Mouse (Mus musculus): ENCODE measurements around the gene Cd247. TPM values are rescaled to one million over a fixed set of nuclear protein-coding genes. Genes with fewer than 3 reads are reported as not detected.

Cd247 gene
- polyA plus RNA-seq (2012; fragmentation: generic; extraction: Trizol), result not detected

DNA sequence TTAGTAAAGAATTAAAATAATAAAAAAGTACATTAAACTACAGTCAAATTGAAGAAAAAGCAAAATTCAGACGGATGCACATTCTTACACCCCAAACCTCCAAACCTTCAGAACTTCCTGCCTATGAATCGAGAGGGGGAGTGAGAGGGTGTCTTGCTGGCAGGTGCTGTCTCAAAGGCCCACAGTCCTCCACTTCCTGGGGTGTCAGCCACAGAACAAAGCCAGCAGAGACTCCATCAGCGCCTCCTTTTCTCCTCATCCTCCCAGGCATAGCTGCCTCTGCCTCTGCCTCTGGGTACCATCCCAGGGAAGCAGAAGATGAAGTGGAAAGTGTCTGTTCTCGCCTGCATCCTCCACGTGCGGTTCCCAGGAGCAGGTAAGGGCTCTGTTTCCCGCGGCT is at the start of gene Cd247:
TSS of gene Cd247 (plus strand) at position 171 of the 400 bp plus-strand sequence.
- TF ChIP-seq SRF (IDR thresholded peaks at IDR 0.05; ENCODE audit: control insufficient read depth, insufficient read length, low read depth) (no peak), CEBPB (IDR thresholded peaks at IDR 0.05; ENCODE audit: insufficient read depth, poor library complexity, severe bottlenecking) (no peak), MAX (IDR thresholded peaks at IDR 0.05; ENCODE audit: low read depth) (no peak), MYOD1 (IDR thresholded peaks at IDR 0.05; ENCODE audit: control insufficient read depth in 1 of 3, insufficient read length in 2 of 3, low read depth in 2 of 3) (no peak), USF1 (IDR thresholded peaks at IDR 0.05; ENCODE audit: low read depth) (no peak), POLR2AphosphoS2 (IDR thresholded peaks at IDR 0.05; ENCODE audit: insufficient read length, low read depth) (no peak), E2F4 (IDR thresholded peaks at IDR 0.05; ENCODE audit: insufficient read depth) (no peak), TCF12 (IDR thresholded peaks at IDR 0.05; ENCODE audit: insufficient read depth, poor library complexity, severe bottlenecking) (no peak), MYOG (IDR thresholded peaks at IDR 0.05; ENCODE audit: control insufficient read depth in 1 of 3, insufficient read depth in 1 of 3, insufficient read length in 2 of 3, low read depth in 2 of 3) (no peak), POLR2A (IDR thresholded peaks at IDR 0.05; ENCODE audit: insufficient read length, low read depth) (no peak), REST (IDR thresholded peaks at IDR 0.05; ENCODE audit: insufficient read depth, insufficient read length) (no peak), TCF3 (IDR thresholded peaks at IDR 0.05; ENCODE audit: insufficient read length, low read depth) (no peak)

DNA sequence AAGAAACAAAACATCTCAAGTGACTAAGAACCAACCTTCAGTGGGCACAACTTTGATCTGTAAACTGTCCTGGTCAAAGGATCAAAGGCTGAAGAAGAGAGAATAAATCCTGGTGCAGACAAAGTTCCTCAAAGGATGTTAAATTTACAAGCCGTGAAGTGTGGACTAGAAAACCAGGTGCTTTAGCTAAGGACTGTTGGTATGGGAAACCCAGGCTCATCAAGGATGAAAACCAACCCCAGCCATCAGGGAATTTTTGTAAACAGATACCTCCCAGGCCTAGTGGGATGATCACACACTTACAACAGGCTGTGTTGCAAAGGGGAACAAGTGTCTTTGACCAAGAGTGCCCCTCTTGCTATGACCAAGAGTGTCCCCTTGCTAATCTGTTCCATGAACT is 49.5 kb upstream of the Cd247 start:
- Histone ChIP-seq H3K79me2 (ENCODE audit: control insufficient read depth, insufficient read depth) (no peaks in the 10 kb centered on the region), H3K4me3 (no peak overlapping the region), H3ac (ENCODE audit: control insufficient read depth, insufficient read length) (no peak overlapping the region), H3K27me3 (ENCODE audit: control insufficient read depth, insufficient read depth, insufficient read length) (peaks cover 27% of the 10 kb centered on the region), H3K4me2 (ENCODE audit: low read depth) (no peak overlapping the region), H3K36me3 (ENCODE audit: control insufficient read depth, insufficient read depth) (no peaks in the 10 kb centered on the region)
- TF ChIP-seq TCF3 (IDR thresholded peaks at IDR 0.05; ENCODE audit: insufficient read length, low read depth) (no peak), POLR2A (IDR thresholded peaks at IDR 0.05; ENCODE audit: insufficient read length, low read depth) (no peak), CEBPB (IDR thresholded peaks at IDR 0.05; ENCODE audit: insufficient read depth, poor library complexity, severe bottlenecking) (no peak), POLR2AphosphoS2 (IDR thresholded peaks at IDR 0.05; ENCODE audit: insufficient read length, low read depth) (no peak)

More for the DNA sequence above, at the start of gene Cd247:
- H3ac ChIP-seq (ENCODE audit: control insufficient read depth, insufficient read length), result no peak within 1 kb of the TSS
- H3K79me2 ChIP-seq (ENCODE audit: control insufficient read depth, insufficient read depth), result no peaks in the 10 kb centered on the region
- H3K27me3 ChIP-seq (ENCODE audit: control insufficient read depth, insufficient read depth, insufficient read length), result no peaks in the 10 kb centered on the region
- H3K4me3 ChIP-seq, result no peak within 1 kb of the TSS
- H3K4me2 ChIP-seq (ENCODE audit: low read depth), result no peak within 1 kb of the TSS
- H3K36me3 ChIP-seq (ENCODE audit: control insufficient read depth, insufficient read depth), result no peaks in the 10 kb centered on the region

DNA sequence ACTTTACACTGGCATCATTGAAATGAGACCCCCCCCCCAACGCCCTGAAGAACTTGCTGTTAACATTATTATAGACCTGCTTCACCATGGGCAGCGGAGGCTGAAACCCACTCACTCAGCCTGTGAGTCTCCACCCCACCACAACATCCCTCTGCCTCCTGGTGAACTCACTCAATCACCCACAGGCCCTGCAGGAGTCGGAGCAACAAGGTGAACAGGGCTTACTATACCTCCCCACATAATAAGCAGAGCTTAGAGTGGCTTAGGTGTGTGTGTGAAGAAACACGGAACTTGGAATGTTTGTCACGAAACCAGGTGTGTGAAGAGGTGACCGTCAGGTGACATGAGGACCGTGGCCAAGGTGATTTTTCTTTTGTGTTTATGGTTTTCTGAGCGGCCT is 46.5 kb upstream of the Cd247 start:
- no peaks in the 10 kb centered on the region for H3K36me3 ChIP-seq (ENCODE audit: control insufficient read depth, insufficient read depth)
- H3K79me2 ChIP-seq (ENCODE audit: control insufficient read depth, insufficient read depth), result no peaks in the 10 kb centered on the region
- no peak overlapping the region for H3K4me2 ChIP-seq (ENCODE audit: low read depth)
- TF ChIP-seq CEBPB (IDR thresholded peaks at IDR 0.05; ENCODE audit: insufficient read depth, poor library complexity, severe bottlenecking), result no peak
- TF ChIP-seq TCF12 (IDR thresholded peaks at IDR 0.05; ENCODE audit: insufficient read depth, poor library complexity, severe bottlenecking), result no peak
- no peak for TF ChIP-seq REST (IDR thresholded peaks at IDR 0.05; ENCODE audit: insufficient read depth, insufficient read length)
- no peak for TF ChIP-seq TCF3 (IDR thresholded peaks at IDR 0.05; ENCODE audit: insufficient read length, low read depth)
- no peak for TF ChIP-seq MAX (IDR thresholded peaks at IDR 0.05; ENCODE audit: low read depth)
- no peak for TF ChIP-seq E2F4 (IDR thresholded peaks at IDR 0.05; ENCODE audit: insufficient read depth)
- no peak for TF ChIP-seq POLR2A (IDR thresholded peaks at IDR 0.05; ENCODE audit: insufficient read length, low read depth)
- TF ChIP-seq USF1 (IDR thresholded peaks at IDR 0.05; ENCODE audit: low read depth), result no peak
- H3ac ChIP-seq (ENCODE audit: control insufficient read depth, insufficient read length), result no peak overlapping the region
- H3K27me3 ChIP-seq (ENCODE audit: control insufficient read depth, insufficient read depth, insufficient read length), result peaks cover 16% of the 10 kb centered on the region
- H3K4me3 ChIP-seq, result no peak overlapping the region

DNA sequence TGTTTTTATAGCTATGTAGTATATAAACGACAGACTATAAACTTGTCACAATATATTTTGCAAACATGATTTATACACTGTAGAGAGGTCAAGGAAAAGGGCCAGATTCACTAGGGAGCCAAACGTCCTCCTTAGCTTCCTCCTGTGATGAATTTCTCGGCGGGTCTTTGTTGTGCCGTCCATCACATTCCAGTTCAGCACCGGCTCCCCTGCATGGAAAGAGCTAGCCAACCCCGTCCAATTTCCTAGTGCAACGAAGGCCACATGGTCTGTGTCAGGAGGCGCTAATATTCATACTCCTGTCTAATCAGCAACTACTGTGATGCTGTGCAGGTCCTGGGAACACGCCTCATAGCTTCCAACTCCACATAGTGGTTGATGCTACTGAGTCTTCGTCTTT is 40.4 kb upstream of the Cd247 start:
- no peak overlapping the region for H3K4me2 ChIP-seq (ENCODE audit: low read depth)
- TF ChIP-seq SRF (IDR thresholded peaks at IDR 0.05; ENCODE audit: control insufficient read depth, insufficient read length, low read depth), result no peak
- TF ChIP-seq MYOG (IDR thresholded peaks at IDR 0.05; ENCODE audit: control insufficient read depth in 1 of 3, insufficient read depth in 1 of 3, insufficient read length in 2 of 3, low read depth in 2 of 3), result no peak
- TF ChIP-seq REST (IDR thresholded peaks at IDR 0.05; ENCODE audit: insufficient read depth, insufficient read length), result no peak
- TF ChIP-seq TCF3 (IDR thresholded peaks at IDR 0.05; ENCODE audit: insufficient read length, low read depth), result no peak
- no peak for TF ChIP-seq MAX (IDR thresholded peaks at IDR 0.05; ENCODE audit: low read depth)
- no peak for TF ChIP-seq MYOD1 (IDR thresholded peaks at IDR 0.05; ENCODE audit: control insufficient read depth in 1 of 3, insufficient read length in 2 of 3, low read depth in 2 of 3)
- no peak for TF ChIP-seq USF1 (IDR thresholded peaks at IDR 0.05; ENCODE audit: low read depth)
- TF ChIP-seq E2F4 (IDR thresholded peaks at IDR 0.05; ENCODE audit: insufficient read depth), result no peak
- no peak for TF ChIP-seq POLR2A (IDR thresholded peaks at IDR 0.05; ENCODE audit: insufficient read length, low read depth)
- no peak for TF ChIP-seq TCF12 (IDR thresholded peaks at IDR 0.05; ENCODE audit: insufficient read depth, poor library complexity, severe bottlenecking)

DNA sequence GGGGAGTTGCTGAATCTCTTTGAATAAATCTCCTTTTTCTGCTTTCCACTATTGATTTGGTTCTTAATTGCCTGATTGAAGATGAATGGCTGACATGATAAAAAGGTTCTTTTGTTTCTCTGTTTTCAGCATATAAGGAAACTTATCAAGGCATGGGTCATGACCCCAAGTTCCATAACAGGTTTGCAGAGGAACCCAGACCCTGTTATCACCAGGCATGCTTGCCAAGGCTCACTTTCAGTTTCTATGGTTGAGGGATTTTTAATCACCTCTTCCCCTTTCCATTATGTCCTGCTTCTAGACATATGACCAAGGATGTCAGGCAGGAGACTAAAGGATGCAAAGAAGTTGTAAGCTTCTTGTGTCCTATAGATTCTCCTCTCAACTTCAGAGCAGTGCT is 37.3 kb upstream of the Cd247 start:
- Histone ChIP-seq H3K4me3 (no peak overlapping the region), H3ac (ENCODE audit: control insufficient read depth, insufficient read length) (no peak overlapping the region), H3K27me3 (ENCODE audit: control insufficient read depth, insufficient read depth, insufficient read length) (peaks cover 26% of the 10 kb centered on the region), H3K4me2 (ENCODE audit: low read depth) (no peak overlapping the region), H3K79me2 (ENCODE audit: control insufficient read depth, insufficient read depth) (no peaks in the 10 kb centered on the region), H3K36me3 (ENCODE audit: control insufficient read depth, insufficient read depth) (no peaks in the 10 kb centered on the region)
- TF ChIP-seq REST (IDR thresholded peaks at IDR 0.05; ENCODE audit: insufficient read depth, insufficient read length) (no peak), TCF3 (IDR thresholded peaks at IDR 0.05; ENCODE audit: insufficient read length, low read depth) (no peak), MYOD1 (IDR thresholded peaks at IDR 0.05; ENCODE audit: control insufficient read depth in 1 of 3, insufficient read length in 2 of 3, low read depth in 2 of 3) (no peak), POLR2AphosphoS2 (IDR thresholded peaks at IDR 0.05; ENCODE audit: insufficient read length, low read depth) (no peak), E2F4 (IDR thresholded peaks at IDR 0.05; ENCODE audit: insufficient read depth) (no peak), POLR2A (IDR thresholded peaks at IDR 0.05; ENCODE audit: insufficient read length, low read depth) (no peak), TCF12 (IDR thresholded peaks at IDR 0.05; ENCODE audit: insufficient read depth, poor library complexity, severe bottlenecking) (no peak), CEBPB (IDR thresholded peaks at IDR 0.05; ENCODE audit: insufficient read depth, poor library complexity, severe bottlenecking) (no peak), MYOG (IDR thresholded peaks at IDR 0.05; ENCODE audit: control insufficient read depth in 1 of 3, insufficient read depth in 1 of 3, insufficient read length in 2 of 3, low read depth in 2 of 3) (no peak), SRF (IDR thresholded peaks at IDR 0.05; ENCODE audit: control insufficient read depth, insufficient read length, low read depth) (no peak), USF1 (IDR thresholded peaks at IDR 0.05; ENCODE audit: low read depth) (no peak), MAX (IDR thresholded peaks at IDR 0.05; ENCODE audit: low read depth) (no peak)

More for the DNA sequence above, 40.4 kb upstream of the Cd247 start:
- no peaks in the 10 kb centered on the region for H3K36me3 ChIP-seq (ENCODE audit: control insufficient read depth, insufficient read depth)
- H3ac ChIP-seq (ENCODE audit: control insufficient read depth, insufficient read length), result no peak overlapping the region
- no peak overlapping the region for H3K4me3 ChIP-seq
- peaks cover 26% of the 10 kb centered on the region for H3K27me3 ChIP-seq (ENCODE audit: control insufficient read depth, insufficient read depth, insufficient read length)
- no peaks in the 10 kb centered on the region for H3K79me2 ChIP-seq (ENCODE audit: control insufficient read depth, insufficient read depth)
